Mouse (Mus musculus): ENCODE results near the gene Hspa8. TPM values are rescaled to one million over a fixed set of nuclear protein-coding genes. Genes with fewer than 3 reads are reported as not detected.
"Not testable (repeated sequence)": the region's sequence is repeated elsewhere in the genome, so short reads cannot be mapped to it uniquely, and the experiment has no call there.

The Hspa8 gene
- polyA plus RNA-seq, 1 experiment from 2014 or later: 3,704 TPM

DNA sequence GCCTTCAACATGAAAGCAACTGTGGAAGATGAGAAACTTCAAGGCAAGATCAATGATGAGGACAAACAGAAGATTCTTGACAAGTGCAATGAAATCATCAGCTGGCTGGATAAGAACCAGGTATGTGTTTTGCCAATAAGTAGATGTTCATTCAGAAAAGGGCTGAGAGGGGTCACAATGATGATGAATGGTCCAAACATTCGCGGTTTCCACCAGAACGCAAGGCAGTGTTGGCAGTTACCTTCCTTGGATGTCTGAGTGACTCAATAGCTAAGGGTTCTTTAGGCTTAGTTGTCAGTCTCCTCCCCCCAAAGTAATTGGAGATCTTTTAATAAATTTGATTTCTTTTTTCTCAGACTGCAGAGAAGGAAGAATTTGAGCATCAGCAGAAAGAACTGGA lies 3.8 kb downstream of the Hspa8 start:
- H3K4me3 ChIP-seq (ENCODE audit: low read depth, low read length); H3K9me3 ChIP-seq (ENCODE audit: control insufficient read depth, low read length); H3K9ac ChIP-seq (ENCODE audit: low read length); ATAC-seq (ENCODE audit: low FRiP score); H3K27ac ChIP-seq (ENCODE audit: low read depth, low read length); DNase-seq (ENCODE audit: low spot score, missing footprints); H3K27me3 ChIP-seq (ENCODE audit: control insufficient read depth, insufficient read depth, low read length): not testable (repeated sequence)
- 77% methylated on average over 3 of the region's 3 CpGs for WGBS
- peaks cover 15% of the 10 kb centered on the region for H3K36me3 ChIP-seq (ENCODE audit: control insufficient read depth, insufficient read depth, low read length)
- peak overlapping the region; percentile 43; the same call in 1 of the 2 replicates for H3K4me2 ChIP-seq
- peaks cover 40% of the 10 kb centered on the region for H3K4me1 ChIP-seq (ENCODE audit: control insufficient read depth, insufficient read depth, low read length)

GRCm38 (mm10) chr9:40805263-40805662 lies 4.5 kb downstream of the Hspa8 start:
- 15% methylated on average over 2 of the region's 2 CpGs for WGBS
- 0 out of 2 replicates have a peak overlapping the region, but pooled peaks have one; percentile 2 for H3K27ac ChIP-seq (ENCODE audit: low read depth, low read length)
- no peak overlapping the region for H3K4me3 ChIP-seq (ENCODE audit: low read depth, low read length)
- no peaks in the 10 kb centered on the region for H3K27me3 ChIP-seq (ENCODE audit: control insufficient read depth, insufficient read depth, low read length)
- peaks cover 15% of the 10 kb centered on the region for H3K36me3 ChIP-seq (ENCODE audit: control insufficient read depth, insufficient read depth, low read length)
- ATAC-seq (ENCODE audit: low FRiP score) (no peak), DNase-seq (ENCODE audit: low spot score, missing footprints) (peak; percentile 96)
- H3K9me3 ChIP-seq (ENCODE audit: control insufficient read depth, low read length): no peaks in the 10 kb centered on the region
- 0 out of 2 replicates have a peak overlapping the region, but pooled peaks have one; percentile 12 for H3K9ac ChIP-seq (ENCODE audit: low read length)
- H3K4me1 ChIP-seq (ENCODE audit: control insufficient read depth, insufficient read depth, low read length): peaks cover 37% of the 10 kb centered on the region
- H3K4me2 ChIP-seq: peak overlapping the region; percentile 9; the same call in 1 of the 2 replicates

DNA sequence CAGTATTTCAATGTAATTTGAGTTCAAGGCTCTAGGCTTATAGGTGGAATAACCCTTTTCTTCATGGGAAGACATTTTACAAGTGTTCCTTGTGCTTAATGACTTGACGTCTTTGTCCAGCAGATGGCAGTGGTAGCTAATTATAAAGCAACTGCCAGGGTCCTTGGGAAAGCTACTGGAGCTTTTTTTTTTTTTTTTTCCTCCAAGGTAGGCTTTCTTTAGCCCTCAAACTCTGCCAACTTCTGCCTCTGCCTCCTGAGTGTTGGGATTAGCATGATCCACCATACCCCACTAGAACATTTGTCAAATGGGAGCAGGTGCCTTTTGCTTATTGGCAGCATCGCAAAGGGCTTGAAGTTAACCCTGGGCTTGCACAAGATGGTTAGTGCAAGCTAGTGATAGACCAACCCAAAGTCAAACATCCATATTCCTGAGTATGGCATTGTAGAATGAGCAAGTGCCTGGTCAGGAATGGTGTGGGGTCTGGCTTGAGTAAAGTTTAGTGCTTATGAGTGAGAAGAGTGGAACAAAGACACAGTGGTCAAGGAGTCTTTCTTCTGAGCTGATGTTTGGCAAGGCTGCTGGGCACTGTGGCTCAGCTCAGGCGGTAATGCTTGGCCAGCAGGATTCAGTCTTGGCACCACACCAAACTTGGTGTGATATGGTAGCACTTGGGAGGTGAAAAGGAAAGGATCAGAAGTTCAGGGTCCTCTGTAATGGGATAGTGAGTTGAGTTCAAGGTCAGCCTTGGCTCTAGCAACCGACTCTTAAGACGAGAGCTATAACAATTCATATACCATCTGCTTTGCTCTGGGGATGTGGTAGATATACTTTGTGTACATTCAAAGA lies 5.9 kb downstream of the Hspa8 start:
- peak; percentile 93 for DNase-seq (ENCODE audit: low spot score, missing footprints)
- no peak overlapping the region for H3K4me2 ChIP-seq
- no peak overlapping the region for H3K9ac ChIP-seq (ENCODE audit: low read length)
- peak overlapping the region; percentile 65 for H3K27ac ChIP-seq (ENCODE audit: low read depth, low read length)
- H3K4me1 ChIP-seq (ENCODE audit: control insufficient read depth, insufficient read depth, low read length): peaks cover 37% of the 10 kb centered on the region
- H3K36me3 ChIP-seq (ENCODE audit: control insufficient read depth, insufficient read depth, low read length): peaks cover 15% of the 10 kb centered on the region
- peak; percentile 26 for ATAC-seq (ENCODE audit: low FRiP score)
- no peaks in the 10 kb centered on the region for H3K9me3 ChIP-seq (ENCODE audit: control insufficient read depth, low read length)
- no peaks in the 10 kb centered on the region for H3K27me3 ChIP-seq (ENCODE audit: control insufficient read depth, insufficient read depth, low read length)
- 33% methylated on average over 5 of the region's 5 CpGs for WGBS
- no peak overlapping the region for H3K4me3 ChIP-seq (ENCODE audit: low read depth, low read length)

DNA sequence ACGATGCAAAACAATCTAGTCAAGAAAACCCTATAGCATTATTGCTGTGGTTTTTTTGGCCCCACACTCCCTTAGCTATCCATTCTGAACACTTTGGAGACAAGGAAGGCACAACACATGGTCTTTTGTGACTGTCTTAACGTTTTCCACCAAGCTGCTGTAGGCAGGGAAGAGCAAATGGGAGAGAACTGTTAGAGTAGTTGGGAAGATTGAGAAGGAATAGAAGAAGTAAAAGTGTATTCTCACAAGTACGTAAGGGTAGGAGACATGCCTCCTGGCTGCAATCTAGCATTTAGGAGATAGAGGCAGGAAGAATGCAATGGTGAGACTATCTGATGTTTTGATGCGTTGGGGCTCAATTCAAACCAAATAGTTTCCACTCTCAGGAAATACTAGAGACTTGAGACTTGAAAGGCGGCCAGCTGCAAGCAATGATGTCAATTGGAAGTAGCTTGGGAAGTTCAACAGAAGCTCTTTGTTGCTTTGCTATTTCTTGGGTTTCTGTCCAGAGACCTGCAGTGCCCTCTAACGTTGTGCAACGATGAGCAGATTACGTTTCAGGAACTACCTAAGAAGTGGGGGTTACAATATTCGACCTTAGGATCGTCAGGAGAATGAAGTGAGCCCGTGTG lies 6.6 kb downstream of the Hspa8 start:
- Histone ChIP-seq H3K4me2 (no peak overlapping the region), H3K27me3 (ENCODE audit: control insufficient read depth, insufficient read depth, low read length) (no peaks in the 10 kb centered on the region), H3K27ac (ENCODE audit: low read depth, low read length) (peak overlapping the region; percentile 65), H3K9ac (ENCODE audit: low read length) (0 out of 2 replicates have a peak overlapping the region, but pooled peaks have one; percentile 9), H3K9me3 (ENCODE audit: control insufficient read depth, low read length) (no peaks in the 10 kb centered on the region), H3K4me1 (ENCODE audit: control insufficient read depth, insufficient read depth, low read length) (peaks cover 37% of the 10 kb centered on the region), H3K4me3 (ENCODE audit: low read depth, low read length) (no peak overlapping the region), H3K36me3 (ENCODE audit: control insufficient read depth, insufficient read depth, low read length) (peaks cover 15% of the 10 kb centered on the region)
- ATAC-seq (ENCODE audit: low FRiP score) (0 out of 2 replicates have a peak, but pooled peaks have one; percentile 0), DNase-seq (ENCODE audit: low spot score, missing footprints) (peak; percentile 91)
- 31% methylated on average over 11 of the region's 11 CpGs for WGBS

DNA sequence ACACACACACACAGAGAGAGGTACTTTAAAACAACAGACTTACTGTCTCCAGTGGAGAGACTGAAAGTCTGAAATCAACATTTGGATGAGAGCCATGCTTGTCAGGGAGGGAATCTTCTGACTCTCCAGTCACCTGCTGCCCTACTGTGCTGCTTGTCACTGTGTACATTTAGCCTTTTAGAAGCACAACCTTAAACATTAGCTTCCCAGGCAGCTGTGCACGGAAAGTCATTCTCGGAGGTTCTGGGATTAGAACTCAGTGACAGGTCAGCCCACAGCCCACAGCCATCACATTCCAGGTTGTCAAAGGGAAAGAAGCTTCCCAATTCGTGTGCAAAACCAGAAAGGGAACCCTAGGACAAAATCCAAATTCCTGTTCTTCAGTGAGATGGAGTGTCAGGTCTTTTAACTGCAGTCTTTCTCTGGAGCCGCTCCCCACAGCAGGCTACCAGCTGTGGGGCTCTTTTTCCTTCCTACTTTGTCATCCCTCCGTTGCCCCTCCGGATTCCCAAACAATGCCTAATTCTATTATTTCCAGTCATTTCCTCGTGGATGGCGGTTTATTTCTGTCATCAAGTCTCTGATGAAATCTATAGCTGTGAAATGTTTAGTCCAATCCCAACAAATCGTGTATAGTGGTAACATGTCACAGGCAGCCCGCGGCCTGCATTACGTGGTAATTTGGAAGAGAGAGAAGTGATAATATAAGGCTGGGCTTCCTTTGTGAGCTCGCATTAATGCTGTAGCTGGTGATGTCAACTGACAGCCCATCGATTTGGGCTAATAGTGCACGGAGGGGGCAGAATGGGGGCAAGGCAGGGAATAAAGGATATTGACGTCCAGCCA lies 7.5 kb downstream of the Hspa8 start:
- Histone ChIP-seq H3K9ac (ENCODE audit: low read length) (no peak overlapping the region), H3K36me3 (ENCODE audit: control insufficient read depth, insufficient read depth, low read length) (peaks cover 15% of the 10 kb centered on the region), H3K4me1 (ENCODE audit: control insufficient read depth, insufficient read depth, low read length) (peaks cover 37% of the 10 kb centered on the region), H3K4me2 (no peak overlapping the region), H3K9me3 (ENCODE audit: control insufficient read depth, low read length) (no peaks in the 10 kb centered on the region), H3K4me3 (ENCODE audit: low read depth, low read length) (no peak overlapping the region), H3K27ac (ENCODE audit: low read depth, low read length) (peak overlapping the region; percentile 42), H3K27me3 (ENCODE audit: control insufficient read depth, insufficient read depth, low read length) (no peaks in the 10 kb centered on the region)
- DNase-seq (ENCODE audit: low spot score, missing footprints) (peak; percentile 90), ATAC-seq (ENCODE audit: low FRiP score) (peak; percentile 66)
- 23% methylated on average over 16 of the region's 16 CpGs for WGBS

- Histone ChIP-seq H3K27me3 (ENCODE audit: control insufficient read depth, insufficient read depth, low read length) (no peaks in the 10 kb centered on the region), H3K4me1 (ENCODE audit: control insufficient read depth, insufficient read depth, low read length) (peaks cover 31% of the 10 kb centered on the region), H3K4me3 (ENCODE audit: low read depth, low read length) (no peak overlapping the region), H3K9me3 (ENCODE audit: control insufficient read depth, low read length) (no peaks in the 10 kb centered on the region), H3K9ac (ENCODE audit: low read length) (no peak overlapping the region), H3K27ac (ENCODE audit: low read depth, low read length) (peak overlapping the region; percentile 42), H3K4me2 (no peak overlapping the region), H3K36me3 (ENCODE audit: control insufficient read depth, insufficient read depth, low read length) (peaks cover 11% of the 10 kb centered on the region)
- WGBS: 38% methylated on average over 8 of the region's 8 CpGs
- ATAC-seq (ENCODE audit: low FRiP score): peak; percentile 62
- DNase-seq (ENCODE audit: low spot score, missing footprints): peak; percentile 88
Observed at GRCm38 (mm10) chr9:40808907-40809280, 8.1 kb downstream of the Hspa8 start.

DNA sequence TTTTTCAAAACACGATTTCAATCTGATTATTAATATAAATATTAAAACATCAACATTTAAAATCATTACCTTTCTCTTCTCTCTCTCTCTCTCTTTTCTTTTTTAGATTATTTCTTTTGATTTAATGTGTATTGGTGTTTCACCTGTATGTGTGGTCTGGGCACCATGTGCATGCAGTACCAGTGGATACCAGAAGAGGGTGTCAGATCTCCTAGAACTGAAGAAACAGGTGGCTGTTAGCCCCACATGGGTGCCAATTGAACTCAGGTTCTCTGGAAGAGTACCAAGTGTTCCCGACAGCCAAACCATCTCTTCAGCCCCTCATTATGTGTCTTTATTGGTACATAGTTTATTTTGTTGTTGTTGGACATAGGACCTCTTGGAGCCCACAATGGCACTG lies 11.1 kb downstream of the Hspa8 start:
- ATAC-seq (ENCODE audit: low FRiP score) (no peak), DNase-seq (ENCODE audit: low spot score, missing footprints) (no peak)
- WGBS: 47% methylated on average over 2 of the region's 2 CpGs

GRCm38 (mm10) chr9:40814060-40814459 lies 13.3 kb downstream of the Hspa8 start:
- Histone ChIP-seq H3K9ac (ENCODE audit: low read length) (no peak overlapping the region), H3K27me3 (ENCODE audit: control insufficient read depth, insufficient read depth, low read length) (no peaks in the 10 kb centered on the region), H3K4me3 (ENCODE audit: low read depth, low read length) (no peak overlapping the region), H3K27ac (ENCODE audit: low read depth, low read length) (no peak overlapping the region), H3K9me3 (ENCODE audit: control insufficient read depth, low read length) (no peaks in the 10 kb centered on the region), H3K36me3 (ENCODE audit: control insufficient read depth, insufficient read depth, low read length) (no peaks in the 10 kb centered on the region), H3K4me2 (no peak overlapping the region), H3K4me1 (ENCODE audit: control insufficient read depth, insufficient read depth, low read length) (no peaks in the 10 kb centered on the region)
- 90% methylated on average over 7 of the region's 7 CpGs for WGBS
- no peak for DNase-seq (ENCODE audit: low spot score, missing footprints)
- no peak for ATAC-seq (ENCODE audit: low FRiP score)

More for the DNA sequence above, 11.1 kb downstream of the Hspa8 start:
- Histone ChIP-seq H3K9ac (ENCODE audit: low read length) (no peak overlapping the region), H3K9me3 (ENCODE audit: control insufficient read depth, low read length) (no peaks in the 10 kb centered on the region), H3K27ac (ENCODE audit: low read depth, low read length) (no peak overlapping the region), H3K27me3 (ENCODE audit: control insufficient read depth, insufficient read depth, low read length) (no peaks in the 10 kb centered on the region), H3K4me2 (no peak overlapping the region), H3K4me3 (ENCODE audit: low read depth, low read length) (no peak overlapping the region), H3K4me1 (ENCODE audit: control insufficient read depth, insufficient read depth, low read length) (peaks cover 16% of the 10 kb centered on the region), H3K36me3 (ENCODE audit: control insufficient read depth, insufficient read depth, low read length) (no peaks in the 10 kb centered on the region)

Data from midbrain, embryonic 11.5 days (tissue).